Mouse (Mus musculus): ENCODE measurements around the gene Abcb10.

Abcb10 gene

GRCm38 (mm10) chr8:123902653-123903052, 80.3 kb downstream of the Abcb10 start:
- DNase-seq (ENCODE audit: low read depth) = no peak

Data from c-Kit-positive CD71-positive TER-119-negative erythroid progenitor cells, embryonic 14.5 days (primary cell).